25 mouse cellular contexts compared by ENCODE assay signal in genomic region chr13:119476631-119477030, GRCm38 (mm10). TPM values are rescaled to one million over a fixed set of nuclear protein-coding genes. Genes with fewer than 3 reads are reported as not detected.
"Had no signal": no experiment of that assay in that cellular context is flagged by ENCODE, and none has a peak within 500 bp of the region (broad histone marks: within the 10 kb centered on the region; RNA-seq: fewer than 3 reads in every experiment).

No protein-coding gene starts in this region.

- H3K9ac ChIP-seq: forebrain, postnatal 0 days; heart, embryonic 13.5 days; heart, embryonic 15.5 days; hindbrain, embryonic 12.5 days; hindbrain, embryonic 15.5 days; intestine, embryonic 15.5 days; limb, embryonic 12.5 days had no signal

- H3K4me2 ChIP-seq: heart, embryonic 11.5 days; heart, embryonic 13.5 days; heart, embryonic 15.5 days; hindbrain, embryonic 12.5 days; hindbrain, embryonic 15.5 days; intestine, embryonic 15.5 days; limb, embryonic 12.5 days had no signal

- H3K9me3 ChIP-seq: heart, embryonic 13.5 days; heart, embryonic 15.5 days; hindbrain, embryonic 10.5 days; hindbrain, embryonic 12.5 days; hindbrain, embryonic 15.5 days; intestine, embryonic 15.5 days; limb, embryonic 10.5 days; limb, embryonic 12.5 days had no signal

- H3K4me1 ChIP-seq: heart, embryonic 13.5 days; heart, embryonic 15.5 days; hindbrain, embryonic 10.5 days; hindbrain, embryonic 12.5 days; hindbrain, embryonic 15.5 days; intestine, embryonic 15.5 days; limb, embryonic 10.5 days; limb, embryonic 12.5 days had no signal

- H3K27me3 ChIP-seq: heart, embryonic 13.5 days; heart, embryonic 15.5 days; hindbrain, embryonic 12.5 days; hindbrain, embryonic 15.5 days; intestine, embryonic 15.5 days; limb, embryonic 12.5 days had no signal

- DNase-seq: forebrain, postnatal 0 days; gastrocnemius, postnatal 14 days; gastrocnemius, postnatal 36 days; heart, adult 11 months; heart, adult 2 months; heart, postnatal 14 days; heart, postnatal 4 days; kidney, adult 18-20 months; kidney, adult 8-10 months; kidney, postnatal 10 days; kidney, postnatal 25 days; kidney, postnatal 4 days had no signal

- H3K4me3 ChIP-seq: heart, adult 2 months; heart, embryonic 13.5 days; heart, embryonic 15.5 days; hindbrain, embryonic 10.5 days; hindbrain, embryonic 12.5 days; hindbrain, embryonic 15.5 days; intestine, embryonic 15.5 days; layer of hippocampus, adult 2 months; left cerebral cortex, adult 2 months; limb, embryonic 10.5 days; limb, embryonic 12.5 days had no signal

- H3K27ac ChIP-seq: heart, adult 2 months; heart, embryonic 13.5 days; heart, embryonic 15.5 days; hindbrain, embryonic 10.5 days; hindbrain, embryonic 12.5 days; hindbrain, embryonic 15.5 days; intestine, embryonic 15.5 days; layer of hippocampus, adult 2 months; left cerebral cortex, adult 2 months; limb, embryonic 10.5 days; limb, embryonic 12.5 days had no signal

- ATAC-seq: forebrain, postnatal 0 days; inflammation-experienced regulatory T-cells, adult 6 months; intestine, embryonic 15.5 days; intestine, postnatal 0 days had no signal

RNA-seq across cellular contexts. Expression of gene 3110070M22Rik, which starts 11.6 kb away (rescaled TPM):
- polyA plus RNA-seq: inflammation-experienced regulatory T-cells, adult 6 months had no signal
